Mouse (Mus musculus): ENCODE data around the gene Acvr2b.

DNA sequence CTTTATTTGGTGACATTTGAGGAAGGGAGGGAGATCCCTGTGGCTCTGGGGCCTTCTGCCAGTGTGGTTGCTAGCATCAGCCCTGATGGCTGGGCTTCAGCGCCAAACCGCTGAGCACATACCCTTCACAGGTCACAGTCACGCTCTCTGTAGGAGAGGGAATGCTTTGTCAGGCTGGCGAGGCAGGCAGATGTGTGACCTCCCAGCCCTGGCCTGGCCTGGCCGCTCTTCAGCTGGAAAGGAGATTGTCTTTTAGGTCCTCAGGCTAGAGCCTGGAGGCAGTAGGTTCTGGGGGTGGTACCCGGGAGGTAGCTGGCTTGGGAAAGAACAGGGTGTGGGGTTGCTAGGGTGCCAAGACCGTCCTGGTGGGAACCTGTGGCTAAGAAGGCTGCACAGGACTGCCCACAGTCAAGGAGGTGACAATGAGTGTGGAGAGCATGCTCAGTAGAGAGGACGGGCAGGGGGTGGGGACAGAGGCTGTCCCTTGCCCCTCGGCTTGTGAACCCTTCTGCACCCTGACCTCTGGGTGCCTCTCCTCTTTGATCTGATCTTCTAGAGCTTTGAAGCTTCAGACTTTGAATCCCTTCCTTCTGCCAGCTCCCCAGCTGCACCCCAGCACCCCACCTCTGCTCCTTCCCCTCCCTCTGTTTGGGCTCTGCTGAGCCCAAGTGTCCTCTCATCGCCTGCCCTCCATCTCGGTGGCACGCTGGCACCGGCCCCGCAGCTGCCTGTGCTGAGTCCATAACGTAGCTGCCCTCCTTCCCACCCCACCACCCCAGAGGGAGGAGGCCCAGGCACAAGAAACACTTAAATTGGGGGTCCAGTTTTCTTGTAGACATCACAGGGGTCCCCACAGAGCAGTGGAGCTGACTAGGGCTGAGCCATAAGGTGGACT lies 73.0 kb downstream of the Acvr2b start:
- no peak for TF ChIP-seq GATA1 (IDR thresholded peaks at IDR 0.05; ENCODE audit: low read length)
- no peak for TF ChIP-seq TAL1 (IDR thresholded peaks at IDR 0.05; ENCODE audit: low read length)

All from erythroblast, embryonic 14.5 days (primary cell).